Mouse (Mus musculus): ENCODE results near the gene Pdcl2. TPM values are rescaled to one million over a fixed set of nuclear protein-coding genes. Genes with fewer than 3 reads are reported as not detected.

Pdcl2 gene
- polyA plus RNA-seq, 1 experiment from 2014 or later, result not detected

- H3K27ac ChIP-seq (replicated peaks), result no peak overlapping the region
- H3K27me3 ChIP-seq, result no peaks in the 10 kb centered on the region
- no peak overlapping the region for H3K4me2 ChIP-seq (replicated peaks)
- H3K4me3 ChIP-seq, result no peak overlapping the region
- H3K36me3 ChIP-seq, result no peaks in the 10 kb centered on the region
- no peak for ATAC-seq (ENCODE audit: low FRiP score, low read depth)
- H3K9me3 ChIP-seq, result no peaks in the 10 kb centered on the region
- H3K4me1 ChIP-seq, result peaks cover 3% of the 10 kb centered on the region; the same call in 1 of the 2 replicates
- H3K9ac ChIP-seq (replicated peaks), result no peak overlapping the region
- 88% methylated on average over 8 of the region's 8 CpGs for WGBS
Observed at GRCm38 (mm10) chr5:76289234-76289691, 41.7 kb downstream of the Pdcl2 start.

GRCm38 (mm10) chr5:76288256-76288655 lies 42.7 kb downstream of the Pdcl2 start:
- Histone ChIP-seq H3K27ac (replicated peaks) (no peak overlapping the region), H3K4me3 (no peak overlapping the region), H3K4me2 (replicated peaks) (no peak overlapping the region), H3K27me3 (no peaks in the 10 kb centered on the region), H3K9ac (replicated peaks) (no peak overlapping the region), H3K36me3 (no peaks in the 10 kb centered on the region), H3K9me3 (no peaks in the 10 kb centered on the region), H3K4me1 (peaks cover 3% of the 10 kb centered on the region; the same call in 1 of the 2 replicates)
- no peak for ATAC-seq (ENCODE audit: low FRiP score, low read depth)
- WGBS, result 94% methylated on average over 3 of the region's 3 CpGs

- H3K27ac ChIP-seq (replicated peaks), result no peak overlapping the region
- H3K9me3 ChIP-seq, result no peaks in the 10 kb centered on the region
- no peaks in the 10 kb centered on the region for H3K36me3 ChIP-seq
- H3K27me3 ChIP-seq, result no peaks in the 10 kb centered on the region
- no peak overlapping the region for H3K9ac ChIP-seq (replicated peaks)
- no peak overlapping the region for H3K4me2 ChIP-seq (replicated peaks)
- peaks cover 3% of the 10 kb centered on the region; the same call in 1 of the 2 replicates for H3K4me1 ChIP-seq
- H3K4me3 ChIP-seq, result no peak overlapping the region
- WGBS, result 79% methylated on average over 5 of the region's 5 CpGs
- no peak for ATAC-seq (ENCODE audit: low FRiP score, low read depth)
Observed at GRCm38 (mm10) chr5:76287062-76287461, 43.9 kb downstream of the Pdcl2 start.

- no peak for ATAC-seq (ENCODE audit: low FRiP score, low read depth)
- 40% methylated on average over 4 of the region's 4 CpGs for whole genome bisulfite sequencing
- no peak overlapping the region for H3K27ac ChIP-seq (replicated peaks)
Observed at GRCm38 (mm10) chr5:76285699-76286098, 45.3 kb downstream of the Pdcl2 start.

GRCm38 (mm10) chr5:76283890-76284289 lies 47.1 kb downstream of the Pdcl2 start:
- Histone ChIP-seq H3K27ac (replicated peaks) (no peak overlapping the region), H3K9ac (replicated peaks) (no peak overlapping the region), H3K36me3 (no peaks in the 10 kb centered on the region), H3K27me3 (no peaks in the 10 kb centered on the region), H3K4me1 (peaks cover 3% of the 10 kb centered on the region; the same call in 1 of the 2 replicates), H3K9me3 (no peaks in the 10 kb centered on the region), H3K4me3 (no peak overlapping the region), H3K4me2 (replicated peaks) (no peak overlapping the region)
- WGBS, result 89% methylated on average over 1 of the region's 1 CpGs
- ATAC-seq (ENCODE audit: low FRiP score, low read depth), result no peak

More at GRCm38 (mm10) chr5:76285699-76286098, 45.3 kb downstream of the Pdcl2 start:
- no peaks in the 10 kb centered on the region for H3K36me3 ChIP-seq
- H3K4me1 ChIP-seq, result peaks cover 3% of the 10 kb centered on the region; the same call in 1 of the 2 replicates
- no peaks in the 10 kb centered on the region for H3K27me3 ChIP-seq
- H3K4me2 ChIP-seq (replicated peaks), result no peak overlapping the region
- H3K4me3 ChIP-seq, result no peak overlapping the region
- H3K9me3 ChIP-seq, result no peaks in the 10 kb centered on the region
- no peak overlapping the region for H3K9ac ChIP-seq (replicated peaks)

- no peak overlapping the region for H3K4me3 ChIP-seq
- WGBS, result 92% methylated on average over 4 of the region's 4 CpGs
- no peaks in the 10 kb centered on the region for H3K4me1 ChIP-seq
Observed at GRCm38 (mm10) chr5:76274977-76275376, 56.0 kb downstream of the Pdcl2 start.

More at GRCm38 (mm10) chr5:76274977-76275376, 56.0 kb downstream of the Pdcl2 start:
- Histone ChIP-seq H3K27me3 (no peaks in the 10 kb centered on the region), H3K9ac (replicated peaks) (no peak overlapping the region), H3K36me3 (0 out of 2 replicates have a peak, but pooled peaks cover 7% of the 10 kb centered on the region), H3K9me3 (no peaks in the 10 kb centered on the region), H3K4me2 (replicated peaks) (no peak overlapping the region), H3K27ac (replicated peaks) (no peak overlapping the region)
- ATAC-seq (ENCODE audit: low FRiP score, low read depth), result no peak

Other genes starting within 250 kb of the Pdcl2 start
- 15.4 and 15.8 TPM in 2 replicates for gene Srd5a3, start 190.9 kb downstream of the Pdcl2 start, polyA plus RNA-seq (2016; fragmentation: Nextera tagmentation; extraction: Ambion mirVana)
- gene Tmem165, start 147.3 kb downstream of the Pdcl2 start, polyA plus RNA-seq (2016; fragmentation: Nextera tagmentation; extraction: Ambion mirVana), result 90.9 and 96.8 TPM in 2 replicates
- 14.7 and 15.3 TPM in 2 replicates for gene Clock, start 26.4 kb downstream of the Pdcl2 start, polyA plus RNA-seq (2016; fragmentation: Nextera tagmentation; extraction: Ambion mirVana)
- not detected in 2 replicates for gene Nmu, start 32.6 kb upstream of the Pdcl2 start, polyA plus RNA-seq (2016; fragmentation: Nextera tagmentation; extraction: Ambion mirVana)
- gene Gm7271, start 152.9 kb upstream of the Pdcl2 start, polyA plus RNA-seq (2016; fragmentation: Nextera tagmentation; extraction: Ambion mirVana), result not detected in 2 replicates
- gene Exoc1, start 198.2 kb upstream of the Pdcl2 start, polyA plus RNA-seq (2016; fragmentation: Nextera tagmentation; extraction: Ambion mirVana), result 57.4 and 57.6 TPM in 2 replicates

Measured in midbrain, embryonic 12.5 days (tissue).